In genomic region chr6:112852261-112853235, GRCm38 (mm10) we compare ENCODE assay signal across 10 mouse cellular contexts.
A peak's percentile ranks its signal among the peaks of the same experiment; 100 is the strongest.
DNase-seq lines count a peak whose midpoint lies in the region; ATAC-seq lines count a peak whose summit lies in the region.
"Had no signal": no experiment of that assay in that cellular context is flagged by ENCODE, and none has a peak within 500 bp of the region (broad histone marks: within the 10 kb centered on the region; RNA-seq: fewer than 3 reads in every experiment).

No protein-coding gene starts in this region.

- no peak for ATAC-seq in megakaryocyte-erythroid progenitor cell, adult 5-6 weeks (replicated peaks; ENCODE audit: low FRiP score, low TSS enrichment, poor library complexity, severe bottlenecking)
- ATAC-seq: Patski had no signal

- peak; percentile 14 for DNase-seq in lung, postnatal 25 days (ENCODE audit: low spot score)
- no peak for DNase-seq in lung, postnatal 10 days
- peak; percentile 60 for DNase-seq in ZHBTc4 (ENCODE audit: low read depth, low spot score)
- DNase-seq in thymus, postnatal 10 days (ENCODE audit: low spot score in 2 of 2), result peak; percentile 61 to 62
- no peak for DNase-seq in cerebellum, adult 9-10 months
- DNase-seq in heart, adult 11 months, result no peak
- DNase-seq: retina, postnatal 1 day had no signal

- H3K9me3 ChIP-seq in megakaryocyte, embryonic 14.5 days, result no peaks in the 10 kb centered on the region

- H3K36me3 ChIP-seq in megakaryocyte, embryonic 14.5 days (replicated peaks; ENCODE audit: low read length), result peaks cover 49% of the 10 kb centered on the region

- H3K4me1 ChIP-seq in megakaryocyte, embryonic 14.5 days, result peaks cover 100% of the 10 kb centered on the region

- H3K27me3 ChIP-seq in megakaryocyte, embryonic 14.5 days (replicated peaks), result no peaks in the 10 kb centered on the region
- H3K27me3 ChIP-seq: Patski had no signal

- H3K4me3 ChIP-seq in megakaryocyte, embryonic 14.5 days (replicated peaks), result peak overlapping the region; percentile 53

Comparison
In these comparisons a context has a peak if more than half of its experiments do, and no peak if none do; other contexts are left out.
1. DNase-seq: peak in lung, postnatal 25 days (single experiment), ZHBTc4 (single experiment) and thymus, postnatal 10 days (2 of 2); none in lung, postnatal 10 days (single experiment), cerebellum, adult 9-10 months (single experiment) and heart, adult 11 months (single experiment).